Mouse (Mus musculus) lung, postnatal 10 days (tissue): ENCODE measurements at regions not wholly inside any gene's neighbourhood (a gene's known extent, or its start where the extent isn't known, plus 50 kb on each side); places are given as distances from the start of the nearest gene placed in this dataset.
A peak's percentile ranks its signal among the peaks of the same experiment; 100 is the strongest.
"Not testable (repeated sequence)": the region's sequence is repeated elsewhere in the genome, so short reads cannot be mapped to it uniquely, and the experiment has no call there.

Experiments used
- DNase-seq: peaks from one replicate; pipeline ENCODE4 v3.0.0; 2021

GRCm38 (mm10) chr6:89059431-89059975 is 157.5 kb downstream of the Tpra1 start:
- DNase-seq = no peak

- DNase-seq = no peak
These were observed 163.0 kb downstream of the Tpra1 start for GRCm38 (mm10) chr6:89064977-89065580.

DNA sequence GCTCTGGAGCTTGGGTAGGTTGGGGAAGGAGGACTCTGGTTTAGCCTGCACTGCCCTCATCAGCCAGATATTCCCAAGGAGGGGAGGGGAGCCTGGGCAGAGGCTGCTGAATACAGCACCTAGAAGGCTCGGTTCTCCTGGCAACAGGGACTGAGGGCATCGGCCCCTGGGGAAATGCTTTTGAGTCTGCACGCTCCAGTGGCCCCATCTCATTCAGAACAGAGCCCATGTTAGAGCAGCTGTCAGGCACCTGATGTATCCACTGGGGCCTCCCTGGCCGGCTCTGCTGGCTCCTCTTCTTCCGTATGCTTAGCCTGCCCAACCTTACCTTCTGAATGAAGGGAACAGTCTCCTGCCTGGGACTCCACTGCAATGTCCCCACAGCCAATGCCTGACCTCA is 164.5 kb downstream of the Tpra1 start:
- no peak for DNase-seq

DNA sequence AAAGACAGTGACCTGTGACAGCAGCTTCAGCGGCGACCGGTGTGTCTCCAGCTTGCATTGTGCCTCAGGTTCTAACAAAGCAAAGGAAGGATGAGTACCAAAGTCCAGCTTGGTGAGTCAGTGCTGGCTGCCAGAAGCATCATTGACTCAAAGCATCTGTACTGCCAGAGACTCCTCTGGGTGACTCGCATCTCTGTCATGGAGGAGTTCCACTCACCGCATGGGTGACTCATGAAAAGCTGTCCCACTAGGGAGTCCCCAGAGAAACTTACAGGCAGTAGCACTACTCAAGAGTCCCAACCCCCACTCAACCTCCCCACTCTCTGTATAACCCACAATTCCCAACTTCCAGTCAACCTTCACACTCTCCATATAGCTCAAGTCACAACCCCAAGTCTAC is 166.2 kb downstream of the Tpra1 start:
- DNase-seq = no peak

- no peak for DNase-seq
These were observed 167.1 kb downstream of the Tpra1 start for GRCm38 (mm10) chr6:89069108-89069507.

GRCm38 (mm10) chr6:89070011-89070410 is 168.0 kb downstream of the Tpra1 start:
- peak; percentile 76 for DNase-seq

DNA sequence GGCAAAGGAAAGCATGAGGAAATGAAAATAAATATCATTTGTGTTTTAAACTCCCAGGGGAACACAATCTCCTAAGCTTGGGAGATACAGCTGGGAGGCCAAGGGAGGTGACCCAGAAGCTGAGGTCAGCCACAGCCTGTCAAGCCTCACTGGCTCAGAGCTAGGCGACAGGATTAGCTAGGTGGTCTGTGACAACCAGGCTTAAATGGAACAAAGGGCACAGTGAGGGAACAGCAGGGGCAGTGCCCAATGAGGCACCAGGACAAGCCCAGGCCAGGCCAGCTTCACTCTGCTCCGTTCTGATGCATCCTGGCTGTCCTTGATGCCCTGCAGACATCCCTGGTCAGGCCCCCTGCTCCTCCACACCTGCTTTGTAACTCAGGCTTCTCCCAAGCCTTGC is 169.7 kb downstream of the Tpra1 start:
- DNase-seq = no peak

DNA sequence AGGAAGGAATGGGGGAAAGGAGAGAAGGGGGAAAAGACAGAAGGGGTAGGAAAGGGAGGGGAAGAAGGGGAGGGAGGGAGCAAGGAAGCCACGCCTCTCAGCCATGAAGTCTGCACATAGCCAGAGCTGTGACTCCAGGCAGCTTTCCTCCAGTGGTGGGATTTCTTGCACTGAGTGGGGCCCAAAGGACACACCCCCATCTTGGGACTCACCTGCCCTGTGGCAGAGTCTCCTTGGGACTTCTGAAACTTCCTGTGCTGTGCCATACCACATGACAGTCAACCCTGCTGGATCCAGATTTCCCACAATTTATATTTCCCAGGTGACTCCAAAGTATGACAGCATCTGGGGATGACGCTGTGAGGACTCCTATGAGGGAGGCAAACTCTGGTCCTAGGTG is 170.5 kb downstream of the Tpra1 start:
- no peak for DNase-seq

GRCm38 (mm10) chr6:89081624-89082300 is 179.7 kb downstream of the Tpra1 start:
- peak; percentile 67 for DNase-seq

DNA sequence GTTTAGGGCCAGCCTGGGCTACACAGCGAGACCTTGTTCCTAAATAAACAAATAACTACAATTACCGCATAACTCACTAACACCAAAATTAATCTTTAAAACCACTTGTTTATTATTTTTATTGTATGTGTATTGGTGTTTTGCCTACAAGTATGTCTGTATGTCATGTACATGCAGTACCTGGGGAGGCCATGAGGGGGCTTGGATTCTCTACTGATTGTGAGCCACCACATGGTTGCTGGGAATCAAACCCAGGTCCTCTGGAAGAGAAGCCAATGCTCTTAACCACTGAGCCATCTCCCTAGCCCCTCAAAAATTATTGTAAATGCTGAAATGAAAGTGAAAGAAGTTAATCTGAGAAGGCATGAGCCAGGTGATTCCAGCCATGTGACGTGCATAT is 182.4 kb downstream of the Tpra1 start:
- DNase-seq = peak; percentile 7

GRCm38 (mm10) chr6:89085151-89085550 is 183.1 kb downstream of the Tpra1 start:
- no peak for DNase-seq

GRCm38 (mm10) chr6:89087620-89088019 is 185.6 kb downstream of the Tpra1 start:
- DNase-seq = no peak

DNA sequence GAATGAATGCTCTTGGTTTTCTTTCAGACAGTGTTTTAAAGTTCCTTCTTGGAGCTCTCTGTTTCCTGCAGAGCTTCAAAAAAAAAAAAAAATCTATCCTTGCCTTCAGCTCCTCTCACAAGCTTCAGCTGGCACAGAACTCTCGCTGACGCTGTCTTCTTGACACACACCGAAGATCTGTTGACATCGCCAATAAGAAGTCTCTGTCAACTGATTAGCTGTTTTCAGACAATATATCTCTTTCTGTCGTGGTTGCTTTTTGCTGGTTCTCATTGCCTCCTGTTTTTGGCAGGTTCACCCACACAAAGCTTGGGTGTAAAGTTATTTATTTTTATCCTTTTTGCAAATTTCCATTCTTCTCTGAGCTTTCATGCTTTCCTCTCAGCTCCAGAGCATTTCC is 188.0 kb downstream of the Tpra1 start:
- DNase-seq = no peak

DNA sequence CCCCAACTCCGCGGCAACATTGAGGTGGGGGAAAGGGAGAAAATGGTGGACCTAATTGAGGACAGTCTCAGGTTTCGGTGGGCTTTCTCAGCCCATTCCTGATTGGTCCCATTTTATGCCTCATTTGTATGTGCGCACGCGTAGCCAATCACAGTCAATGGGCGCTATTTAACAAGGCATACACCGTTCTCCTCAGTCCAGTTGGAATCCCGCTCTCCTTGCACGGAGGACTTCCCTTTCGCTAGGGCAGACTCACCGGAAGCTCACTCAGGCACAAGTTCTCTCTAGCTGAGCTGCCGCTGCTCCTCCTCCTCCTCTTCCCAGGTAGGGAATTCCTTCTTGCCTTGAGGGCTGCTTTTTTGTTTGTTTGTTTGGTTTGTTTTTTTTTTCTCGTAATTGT is 193.9 kb downstream of the Tpra1 start:
- DNase-seq = no peak

DNA sequence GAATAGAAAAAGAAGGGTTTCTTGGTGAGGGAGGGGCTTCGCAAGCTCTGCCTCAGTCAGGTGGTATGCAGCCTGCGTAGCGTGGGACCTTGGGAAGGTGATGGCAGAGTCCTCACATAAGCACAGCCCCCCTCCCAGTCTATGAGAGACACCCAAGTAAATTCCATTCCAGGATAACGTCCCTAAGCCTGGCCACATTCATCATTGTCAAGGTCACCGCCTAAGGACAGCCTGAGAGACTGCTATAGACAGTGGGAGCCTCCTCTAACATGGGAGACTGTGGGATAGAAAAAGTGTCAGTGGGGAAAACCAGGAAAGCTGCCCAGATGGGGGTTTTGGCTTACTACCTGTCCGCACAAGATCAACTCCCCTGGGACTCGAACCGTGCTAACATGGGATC is 195.5 kb downstream of the Tpra1 start:
- DNase-seq = no peak

DNA sequence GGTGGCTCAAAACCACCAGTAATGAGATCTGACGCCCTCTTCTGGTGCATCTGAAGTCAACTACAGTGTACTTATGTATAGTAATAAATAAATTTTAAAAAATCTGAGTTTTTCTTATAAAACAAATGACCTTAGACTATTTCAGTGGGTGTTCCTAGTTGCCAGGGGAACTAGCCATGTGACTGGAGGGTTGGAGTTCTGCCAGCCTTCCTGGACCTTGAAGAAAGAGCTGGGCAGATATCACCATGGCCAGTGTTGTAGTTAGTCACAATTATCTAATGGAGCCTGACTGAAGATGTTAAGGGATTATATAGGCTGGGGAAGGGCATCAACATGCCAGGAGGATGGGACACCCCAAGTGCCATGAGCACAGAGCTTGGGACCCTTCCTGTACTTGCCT is 217.2 kb downstream of the Tpra1 start:
- DNase-seq = peak; percentile 10

DNA sequence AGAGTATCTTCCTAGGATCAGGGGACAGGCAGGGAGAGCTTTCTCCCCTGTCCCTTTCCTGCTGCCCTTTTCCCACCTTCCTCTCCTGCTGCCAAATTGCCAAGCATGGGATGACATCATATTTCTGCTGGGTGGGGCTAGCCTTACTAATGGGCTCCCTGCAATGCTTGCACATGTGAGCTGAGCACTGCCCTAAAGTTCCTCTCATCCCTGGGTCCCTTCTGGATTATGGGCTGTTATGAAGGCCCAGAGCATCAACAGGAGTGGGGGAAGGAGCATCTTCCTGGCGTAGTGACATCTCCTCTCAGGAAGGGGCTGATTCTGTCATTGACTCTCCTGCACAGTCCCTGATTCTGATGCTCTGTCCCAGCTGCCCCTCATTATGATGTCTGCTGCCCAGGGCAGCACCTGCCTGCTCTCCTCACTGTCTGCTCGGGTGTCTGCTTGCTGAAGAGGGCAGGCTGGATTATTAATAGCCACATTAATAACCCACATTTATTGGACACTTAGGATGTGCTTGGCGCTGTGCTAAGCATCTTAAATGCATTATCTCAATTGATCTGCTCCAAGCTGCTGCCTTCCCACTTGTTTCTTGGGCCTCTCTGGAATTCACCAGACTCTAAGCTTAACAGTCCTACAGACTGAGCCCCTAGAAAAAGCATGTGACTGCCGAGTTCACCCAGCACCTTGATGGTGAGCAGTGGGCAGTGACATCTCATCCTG is 219.1 kb downstream of the Tpra1 start:
- DNase-seq = no peak

DNA sequence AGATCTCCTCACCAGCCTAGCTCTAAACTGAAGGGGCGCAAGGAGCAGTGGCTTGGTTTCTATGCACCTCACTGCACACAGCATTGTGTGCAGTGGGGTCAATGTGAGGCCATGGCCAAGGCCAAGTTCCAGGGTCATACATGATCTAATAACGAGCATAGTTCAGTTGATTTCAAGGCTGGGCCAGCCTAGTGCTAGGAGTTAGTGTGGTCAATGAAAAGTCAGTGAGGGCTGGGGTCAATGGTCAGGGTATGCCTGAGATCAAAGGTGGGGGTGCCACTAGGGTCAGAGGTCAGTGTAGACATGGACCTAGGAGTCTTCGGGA is 219.7 kb downstream of the Tpra1 start:
- no peak for DNase-seq

DNA sequence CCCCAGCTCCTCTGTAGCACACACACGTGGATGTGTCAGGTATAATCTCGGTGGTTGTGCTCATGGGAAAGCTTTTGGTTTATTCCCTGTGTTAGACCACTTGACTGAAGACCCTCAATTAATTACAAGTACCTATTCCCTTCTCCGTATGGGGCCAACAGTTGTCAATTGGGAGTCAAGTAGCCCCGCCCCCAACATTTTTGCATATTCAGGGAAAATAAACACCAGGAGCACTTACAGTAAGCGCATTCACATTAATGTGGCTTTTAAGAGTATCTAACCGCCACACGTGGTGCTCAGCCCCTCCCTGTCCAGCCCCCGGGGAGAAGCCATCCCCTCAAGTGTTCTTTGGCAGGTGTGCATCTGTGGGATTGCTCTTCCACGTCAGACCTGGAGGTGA is 223.9 kb downstream of the Tpra1 start:
- no peak for DNase-seq

GRCm38 (mm10) chr6:89128141-89128540 is 226.1 kb downstream of the Tpra1 start:
- not testable (repeated sequence) for DNase-seq

DNA sequence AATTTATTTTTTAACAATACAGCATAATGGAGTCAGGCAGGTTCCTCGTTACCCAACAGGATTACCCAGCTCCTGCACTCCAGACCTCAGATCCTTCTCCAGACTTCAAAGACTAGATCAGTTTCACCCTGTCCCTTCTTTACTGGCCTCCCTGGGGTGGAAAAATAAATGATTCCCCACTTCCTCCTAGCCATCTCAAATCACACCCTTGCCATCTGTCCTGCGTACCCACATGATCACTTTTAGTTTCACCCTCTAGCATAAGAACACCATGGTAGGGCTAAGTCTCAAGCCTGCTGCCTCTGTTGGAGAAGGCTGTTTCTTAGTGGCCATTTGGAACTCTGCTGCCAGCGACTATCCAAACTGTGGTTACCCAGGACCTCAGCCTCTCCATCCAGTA is 222.0 kb downstream of the Plxna1 start:
- DNase-seq = no peak

DNA sequence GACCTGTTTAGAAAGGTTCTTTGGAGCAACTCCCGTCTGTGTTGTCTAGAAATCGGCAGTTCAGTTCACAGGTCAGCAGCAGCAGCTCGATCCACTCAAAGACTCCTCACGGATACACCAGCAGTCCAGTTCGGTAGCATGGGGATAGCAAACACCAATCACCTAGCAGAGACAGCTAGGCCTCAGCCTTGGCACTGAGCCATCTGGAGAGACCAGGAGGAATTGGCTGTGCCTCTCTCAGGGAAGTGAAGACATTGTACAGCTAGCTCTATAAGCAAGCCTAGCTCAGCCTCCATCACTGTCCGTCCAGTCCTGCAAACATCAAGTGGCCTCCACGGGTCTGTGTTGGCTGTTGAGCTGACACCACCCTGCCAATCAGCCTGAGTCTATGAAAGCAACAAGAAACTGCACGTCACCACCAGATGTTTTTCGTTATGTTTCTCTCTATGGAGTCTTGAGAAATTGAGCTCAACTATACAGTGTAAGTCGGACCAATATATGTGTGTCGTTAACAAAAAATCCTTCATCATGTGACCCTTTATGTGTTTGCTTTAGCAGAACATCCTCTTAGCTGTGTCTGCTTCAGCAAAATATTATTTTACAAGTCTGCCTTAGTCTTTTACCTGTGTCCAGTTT is 209.3 kb downstream of the Plxna1 start:
- peak; percentile 7 for DNase-seq

DNA sequence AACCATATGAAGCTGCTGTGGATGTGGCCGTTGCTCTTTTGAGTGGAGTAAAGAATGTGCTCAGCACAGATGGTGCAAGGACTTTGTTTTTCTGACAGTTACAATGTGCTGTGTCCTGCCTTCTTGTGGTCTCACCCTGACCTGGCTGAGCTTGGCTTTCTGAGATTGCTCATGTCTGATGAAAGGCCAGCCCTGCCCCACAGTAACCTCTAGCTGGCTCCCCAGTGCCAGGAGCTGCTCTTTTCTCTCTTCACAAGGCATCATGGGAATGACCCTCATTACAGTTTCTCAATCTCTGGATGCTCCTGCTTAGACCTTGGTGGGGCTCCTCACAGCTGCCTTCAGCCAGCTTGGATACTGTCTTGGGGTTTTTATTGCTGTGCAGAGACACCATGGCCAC is 204.9 kb downstream of the Plxna1 start:
- no peak for DNase-seq

- DNase-seq = no peak
These were observed 202.4 kb downstream of the Plxna1 start for GRCm38 (mm10) chr6:89160051-89160450.
